Mouse (Mus musculus) stomach, embryonic 14.5 days (tissue): ENCODE measurements around the gene Grik4. TPM values are rescaled to one million over a fixed set of nuclear protein-coding genes. Genes with fewer than 3 reads are reported as not detected.

Experiments
- ATAC-seq: fragments of 200-750 bp; cut with Nextera tagmentation; 2 replicates; pipeline ENCODE4 v1.8.0; 2017; ENCODE audit warnings: low read depth, moderate TSS enrichment; ENCODE audit not compliant: insufficient number of reproducible peaks, insufficient read depth, low FRiP score
- H3K27ac ChIP-seq: fragments of 300-500 bp; sonication (generic); 2 replicates; pipeline ENCODE4 v1.5.1; 2014; ENCODE audit warnings: mild to moderate bottlenecking, low read length, moderate library complexity, mixed read lengths
- H3K27me3 ChIP-seq: fragments of 300-500 bp; sonication (generic); 2 replicates; pipeline ENCODE4 v1.6.1; 2014; ENCODE audit warnings: low read length, control low read depth, mixed read lengths; ENCODE audit not compliant: control insufficient read depth, insufficient read depth
- H3K36me3 ChIP-seq: fragments of 300-500 bp; sonication (generic); 2 replicates; pipeline ENCODE4 v1.6.1; 2014; ENCODE audit warnings: mild to moderate bottlenecking, control low read depth, low read length, moderate library complexity, mixed read lengths; ENCODE audit not compliant: control insufficient read depth, insufficient read depth
- H3K4me1 ChIP-seq: fragments of 300-500 bp; sonication (generic); 2 replicates; pipeline ENCODE4 v1.6.1; 2014; ENCODE audit warnings: low read length, control low read depth, mixed read lengths; ENCODE audit not compliant: control insufficient read depth, insufficient read depth
- H3K4me2 ChIP-seq: fragments of 300-500 bp; sonication (generic); replicated peaks from 2 replicates; pipeline ENCODE4 v1.6.1; 2014; ENCODE audit warnings: low read depth, low read length, control low read depth
- H3K4me3 ChIP-seq: fragments of 300-500 bp; sonication (generic); 2 replicates; pipeline ENCODE4 v1.5.1; 2014; ENCODE audit warnings: low read depth, low read length, control low read depth
- H3K9ac ChIP-seq: fragments of 300-500 bp; sonication (generic); replicated peaks from 2 replicates; pipeline ENCODE4 v1.6.1; 2014; ENCODE audit warnings: low read depth, mild to moderate bottlenecking, control low read depth, low read length, moderate library complexity, mixed read lengths
- H3K9me3 ChIP-seq: fragments of 300-500 bp; sonication (generic); 2 replicates; pipeline ENCODE4 v1.6.1; 2016; ENCODE audit warnings: low read depth, low read length, control low read depth; ENCODE audit not compliant: control insufficient read depth
- WGBS: fragments of 180-500 bp; shearing (Covaris S2); extraction: QIAGEN DNeasy Blood & Tissue Kit; methylation state at CpG from one replicate; pipeline ENCODE4 v1.1.7; 2014; 5-methylcytosine and 5-hydroxymethylcytosine counted together
- polyA plus RNA-seq: library from polyadenylated mRNA; unstranded; fragments of >200 nt; fragmentation: Nextera tagmentation; extraction: Ambion mirVana; gene quantifications from 2 replicates; pipeline ENCODE4 v1.2.1, GENCODE M21; 2014

Gene Grik4
- polyA plus RNA-seq, 1 experiment from 2014 or later, result 1.4 TPM

GRCm38 (mm10) chr9:42530221-42531152, 413.8 kb downstream of the Grik4 start:
- 21% methylated on average over 7 of the region's 7 CpGs for WGBS
- no peaks in the 10 kb centered on the region for H3K9me3 ChIP-seq
- H3K27me3 ChIP-seq, result no peaks in the 10 kb centered on the region
- no peak for ATAC-seq
- H3K9ac ChIP-seq, result no peak overlapping the region
- no peak overlapping the region for H3K4me2 ChIP-seq
- peaks cover 9% of the 10 kb centered on the region; the same call in 1 of the 2 replicates for H3K4me1 ChIP-seq
- no peaks in the 10 kb centered on the region for H3K36me3 ChIP-seq
- no peak overlapping the region for H3K4me3 ChIP-seq
- H3K27ac ChIP-seq, result no peak overlapping the region

DNA sequence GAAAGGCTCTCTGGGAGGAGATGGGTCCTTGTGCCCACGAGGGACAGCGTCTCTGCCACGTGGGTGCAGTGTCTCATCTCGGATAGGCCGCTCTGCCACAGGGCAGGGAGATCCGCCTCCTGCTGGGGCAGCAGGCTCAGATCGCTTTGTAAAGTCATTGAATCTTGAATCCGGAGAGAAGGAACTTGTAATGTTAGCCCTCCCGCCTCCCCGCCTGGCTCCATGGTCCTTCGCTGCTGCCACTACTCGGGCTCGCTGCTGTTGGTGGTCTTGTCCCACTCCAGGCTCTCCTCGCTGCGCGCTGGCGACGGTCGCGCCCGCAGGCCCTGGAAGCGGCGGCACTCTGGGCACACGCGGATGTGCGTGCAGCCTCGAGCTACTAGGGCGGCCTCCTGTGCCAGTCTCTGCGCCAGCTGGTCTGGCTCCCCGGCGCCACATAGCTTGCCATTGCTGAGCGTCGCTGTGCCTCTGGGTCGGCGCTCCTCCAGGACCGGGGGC, 423.7 kb downstream of the Grik4 start:
- Histone ChIP-seq H3K9me3 (no peaks in the 10 kb centered on the region), H3K36me3 (no peaks in the 10 kb centered on the region), H3K27ac (no peak overlapping the region), H3K4me2 (peak overlapping the region; percentile 62), H3K9ac (peak overlapping the region; percentile 36; the same call in 1 of the 2 replicates), H3K4me3 (peak overlapping the region; percentile 27), H3K4me1 (peaks cover 4% of the 10 kb centered on the region; the same call in 1 of the 2 replicates), H3K27me3 (no peaks in the 10 kb centered on the region)
- no peak for ATAC-seq
- 5% methylated on average over 36 of the region's 36 CpGs for WGBS

DNA sequence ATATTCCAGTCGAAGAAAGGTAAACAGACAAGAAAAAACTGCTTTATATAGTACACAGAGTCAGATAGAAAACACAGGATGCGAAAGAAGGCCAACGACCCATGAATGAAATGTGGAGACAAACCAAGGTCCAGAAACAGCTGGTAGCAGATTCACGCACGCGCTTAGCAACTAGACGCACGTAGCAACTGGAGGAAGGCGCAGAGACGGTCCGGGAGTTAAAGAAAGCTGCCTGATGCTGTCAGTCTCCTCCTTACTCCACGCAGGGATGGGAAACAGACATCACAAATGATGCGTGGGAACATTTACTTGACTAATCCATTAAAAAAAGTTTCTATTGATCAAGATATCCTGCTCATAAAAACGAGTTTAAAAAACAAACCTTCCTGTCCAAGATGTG, 426.1 kb downstream of the Grik4 start:
- no peak overlapping the region for H3K4me2 ChIP-seq

GRCm38 (mm10) chr9:42513159-42513558, 431.1 kb downstream of the Grik4 start:
- Histone ChIP-seq H3K27ac (no peak overlapping the region), H3K9me3 (no peaks in the 10 kb centered on the region), H3K4me3 (no peak overlapping the region), H3K4me2 (no peak overlapping the region), H3K36me3 (no peaks in the 10 kb centered on the region), H3K27me3 (no peaks in the 10 kb centered on the region), H3K4me1 (peaks cover 3% of the 10 kb centered on the region; the same call in 1 of the 2 replicates), H3K9ac (no peak overlapping the region)
- no peak for ATAC-seq
- 56% methylated on average over 5 of the region's 5 CpGs for WGBS

More for the DNA sequence above, 426.1 kb downstream of the Grik4 start:
- Histone ChIP-seq H3K4me1 (peaks cover 4% of the 10 kb centered on the region; the same call in 1 of the 2 replicates), H3K9me3 (no peaks in the 10 kb centered on the region), H3K4me3 (no peak overlapping the region), H3K27ac (no peak overlapping the region), H3K36me3 (no peaks in the 10 kb centered on the region), H3K9ac (no peak overlapping the region), H3K27me3 (no peaks in the 10 kb centered on the region)
- 48% methylated on average over 14 of the region's 14 CpGs for WGBS
- ATAC-seq, result no peak

DNA sequence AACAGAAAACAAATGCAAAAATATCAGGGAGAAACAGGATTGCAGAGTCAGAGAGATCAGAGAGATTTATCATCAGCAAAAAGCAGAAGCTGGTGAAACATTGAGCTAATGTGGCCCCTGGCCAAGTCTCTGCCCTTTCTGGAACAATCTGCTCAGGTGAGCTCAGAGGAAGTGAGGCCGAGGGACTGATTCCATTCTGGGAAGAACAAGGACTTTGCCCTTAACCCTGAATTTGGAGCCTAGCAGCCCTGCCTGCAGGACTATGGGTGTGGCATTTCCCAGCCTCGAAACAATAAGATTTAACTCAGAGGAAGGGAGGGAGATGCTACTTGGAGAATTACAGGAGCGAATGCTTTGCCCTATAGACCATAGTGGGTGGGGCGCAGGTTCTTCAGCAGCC, 432.0 kb downstream of the Grik4 start:
- H3K4me2 ChIP-seq, result no peak overlapping the region
- H3K9ac ChIP-seq, result no peak overlapping the region
- no peaks in the 10 kb centered on the region for H3K9me3 ChIP-seq
- no peaks in the 10 kb centered on the region for H3K4me1 ChIP-seq
- no peaks in the 10 kb centered on the region for H3K27me3 ChIP-seq
- H3K27ac ChIP-seq, result no peak overlapping the region
- WGBS, result 75% methylated on average over 4 of the region's 4 CpGs
- ATAC-seq, result no peak
- no peak overlapping the region for H3K4me3 ChIP-seq
- H3K36me3 ChIP-seq, result no peaks in the 10 kb centered on the region

- H3K4me1 ChIP-seq, result no peaks in the 10 kb centered on the region
- no peak overlapping the region for H3K4me3 ChIP-seq
- H3K9ac ChIP-seq, result no peak overlapping the region
- no peak overlapping the region for H3K4me2 ChIP-seq
- no peaks in the 10 kb centered on the region for H3K9me3 ChIP-seq
- no peak overlapping the region for H3K27ac ChIP-seq
- 62% methylated on average over 7 of the region's 7 CpGs for WGBS
- no peak for ATAC-seq
- no peaks in the 10 kb centered on the region for H3K27me3 ChIP-seq
- H3K36me3 ChIP-seq, result no peaks in the 10 kb centered on the region
These were observed 436.1 kb downstream of the Grik4 start for GRCm38 (mm10) chr9:42508235-42508634.

DNA sequence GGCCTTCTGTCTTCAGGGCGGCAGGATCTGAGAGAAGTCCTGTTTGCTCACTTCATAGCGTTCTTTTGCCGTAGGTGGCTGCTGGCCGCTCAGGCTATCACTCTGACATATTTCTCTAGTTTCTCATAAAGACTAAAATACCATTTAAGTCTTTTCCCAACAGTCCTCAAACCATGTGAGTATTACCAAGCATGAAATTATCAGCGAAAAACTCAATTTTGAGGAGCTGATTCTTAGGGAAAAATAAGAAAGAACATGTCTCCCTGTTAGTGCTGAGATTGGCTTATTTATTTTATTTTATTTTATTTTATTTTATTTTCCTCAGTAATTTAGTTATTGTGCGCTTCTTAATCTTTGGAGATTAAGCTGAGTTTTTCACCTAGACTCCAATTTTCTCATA, 436.6 kb downstream of the Grik4 start, which contains the start of gene Tbcel:
Gene Tbcel (minus strand): TSS at position 101 of the 400 bp plus-strand sequence.
- Histone ChIP-seq H3K9ac (no peak within 1 kb of the TSS), H3K36me3 (no peaks in the 10 kb centered on the region), H3K27me3 (no peaks in the 10 kb centered on the region), H3K27ac (no peak within 1 kb of the TSS), H3K4me2 (no peak within 1 kb of the TSS), H3K4me3 (no peak within 1 kb of the TSS), H3K9me3 (no peaks in the 10 kb centered on the region), H3K4me1 (no peaks in the 10 kb centered on the region)
- 72% methylated on average over 6 of the region's 6 CpGs for WGBS
- no peak for ATAC-seq

DNA sequence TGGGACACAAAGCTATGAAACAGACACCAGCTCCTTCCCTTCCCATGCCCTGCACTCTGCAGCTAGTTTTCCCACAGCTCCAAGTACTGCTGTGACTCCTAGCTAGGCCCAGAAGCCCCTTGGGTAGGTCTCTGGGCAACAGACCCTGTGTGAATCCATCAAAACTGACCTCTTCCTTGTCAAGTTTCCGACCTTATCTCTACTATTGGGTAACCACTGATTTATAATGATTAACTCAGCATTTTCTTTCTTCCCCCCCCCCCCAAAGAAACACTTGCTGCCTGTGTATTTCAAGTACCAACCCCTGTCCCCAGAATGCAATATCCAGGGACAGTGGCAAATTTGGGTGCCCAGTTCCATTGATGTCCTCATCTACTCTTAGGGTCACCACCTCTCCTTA, 437.3 kb downstream of the Grik4 start:
- 46% methylated on average over 1 of the region's 1 CpGs for WGBS
- H3K4me3 ChIP-seq, result no peak overlapping the region
- no peak for ATAC-seq
- H3K27me3 ChIP-seq, result no peaks in the 10 kb centered on the region
- H3K36me3 ChIP-seq, result no peaks in the 10 kb centered on the region
- no peak overlapping the region for H3K4me2 ChIP-seq
- H3K9ac ChIP-seq, result no peak overlapping the region
- no peaks in the 10 kb centered on the region for H3K4me1 ChIP-seq
- no peaks in the 10 kb centered on the region for H3K9me3 ChIP-seq
- H3K27ac ChIP-seq, result no peak overlapping the region
